Mouse (Mus musculus) c-Kit-positive CD71-positive TER-119-negative erythroid progenitor cells, embryonic 14.5 days (primary cell): ENCODE measurements around the gene Ager.

Source experiments
- DNase-seq: peaks from one replicate; pipeline ENCODE4 v3.0.0-alpha.2; 2013; ENCODE audit warnings: low read depth

Ager gene

GRCm38 (mm10) chr17:34597566-34598095 lies at the start of gene Ager:
Ager (plus strand) TSS chr17:34597862.
- no peak for DNase-seq

GRCm38 (mm10) chr17:34549156-34549555 lies 48.5 kb upstream of the Ager start:
- no peak for DNase-seq

- DNase-seq, result no peak
Measured at GRCm38 (mm10) chr17:34549843-34550242, 47.8 kb upstream of the Ager start.

- peak; percentile 57 for DNase-seq
Measured at GRCm38 (mm10) chr17:34555483-34555882, 42.2 kb upstream of the Ager start.

GRCm38 (mm10) chr17:34556406-34556805 lies 41.3 kb upstream of the Ager start:
- DNase-seq, result no peak

GRCm38 (mm10) chr17:34557411-34557810 lies 40.3 kb upstream of the Ager start:
- DNase-seq, result no peak

- DNase-seq, result no peak
Measured at GRCm38 (mm10) chr17:34559116-34559515, 38.5 kb upstream of the Ager start.

- DNase-seq, result peak; percentile 27
Measured at GRCm38 (mm10) chr17:34559895-34560294, 37.8 kb upstream of the Ager start.

- no peak for DNase-seq
Measured at GRCm38 (mm10) chr17:34560438-34560837, 37.2 kb upstream of the Ager start.

GRCm38 (mm10) chr17:34561200-34561599 lies 36.5 kb upstream of the Ager start:
- DNase-seq, result no peak

- no peak for DNase-seq
Measured at GRCm38 (mm10) chr17:34562595-34562994, 35.1 kb upstream of the Ager start.

GRCm38 (mm10) chr17:34563354-34563753 lies 34.3 kb upstream of the Ager start:
- DNase-seq, result no peak

GRCm38 (mm10) chr17:34564003-34564421 lies 33.6 kb upstream of the Ager start, which contains the start of gene Notch4:
Notch4 (plus strand) TSS chr17:34564268.
- no peak for DNase-seq

GRCm38 (mm10) chr17:34564796-34565195 lies 32.9 kb upstream of the Ager start:
- no peak for DNase-seq

- no peak for DNase-seq
Measured at GRCm38 (mm10) chr17:34567311-34567710, 30.4 kb upstream of the Ager start.

GRCm38 (mm10) chr17:34568421-34568820 lies 29.2 kb upstream of the Ager start:
- no peak for DNase-seq

GRCm38 (mm10) chr17:34569919-34570318 lies 27.7 kb upstream of the Ager start:
- no peak for DNase-seq

- DNase-seq, result no peak
Measured at GRCm38 (mm10) chr17:34571875-34572274, 25.8 kb upstream of the Ager start.

GRCm38 (mm10) chr17:34572361-34572760 lies 25.3 kb upstream of the Ager start:
- no peak for DNase-seq

GRCm38 (mm10) chr17:34576577-34576976 lies 21.1 kb upstream of the Ager start:
- no peak for DNase-seq

- no peak for DNase-seq
Measured at GRCm38 (mm10) chr17:34578070-34578469, 19.6 kb upstream of the Ager start.

GRCm38 (mm10) chr17:34582528-34582927 lies 15.1 kb upstream of the Ager start:
- DNase-seq, result no peak

- DNase-seq, result no peak
Measured at GRCm38 (mm10) chr17:34583397-34583796, 14.3 kb upstream of the Ager start.

- DNase-seq, result no peak
Measured at GRCm38 (mm10) chr17:34583819-34584218, 13.8 kb upstream of the Ager start.

- DNase-seq, result no peak
Measured at GRCm38 (mm10) chr17:34585121-34585520, 12.5 kb upstream of the Ager start.
